Mouse (Mus musculus): ENCODE results near the gene Zfp882. TPM values are rescaled to one million over a fixed set of nuclear protein-coding genes. Genes with fewer than 3 reads are reported as not detected.

Gene Zfp882
- polyA plus RNA-seq, 1 experiment from 2014 or later = 13.0 TPM

GRCm38 (mm10) chr8:71960483-71960882, 52.1 kb downstream of the Zfp882 start:
- Histone ChIP-seq H3K9ac (no peak overlapping the region), H3K9me3 (replicated peaks) (no peaks in the 10 kb centered on the region), H3K36me3 (peaks cover 20% of the 10 kb centered on the region), H3K27ac (no peak overlapping the region), H3K4me1 (no peaks in the 10 kb centered on the region), H3K27me3 (no peaks in the 10 kb centered on the region), H3K4me2 (replicated peaks) (no peak overlapping the region), H3K4me3 (no peak overlapping the region)
- no peak for ATAC-seq (ENCODE audit: low FRiP score)

- H3K9me3 ChIP-seq (replicated peaks) = 0 out of 2 replicates have a peak, but pooled peaks cover under 1% of the 10 kb centered on the region
- peaks cover 33% of the 10 kb centered on the region for H3K36me3 ChIP-seq
- H3K27me3 ChIP-seq = no peaks in the 10 kb centered on the region
- WGBS = 92% methylated on average over 5 of the region's 5 CpGs
- H3K4me2 ChIP-seq (replicated peaks) = no peak overlapping the region
- H3K4me3 ChIP-seq = no peak overlapping the region
- no peak overlapping the region for H3K27ac ChIP-seq
- no peaks in the 10 kb centered on the region for H3K4me1 ChIP-seq
- no peak for ATAC-seq (ENCODE audit: low FRiP score)
- no peak overlapping the region for H3K9ac ChIP-seq
These were observed 53.4 kb downstream of the Zfp882 start for GRCm38 (mm10) chr8:71961796-71962195.

GRCm38 (mm10) chr8:71964051-71964450, 55.6 kb downstream of the Zfp882 start:
- 93% methylated on average over 3 of the region's 3 CpGs for WGBS
- Histone ChIP-seq H3K4me3 (no peak overlapping the region), H3K4me2 (replicated peaks) (no peak overlapping the region), H3K36me3 (peaks cover 55% of the 10 kb centered on the region), H3K9ac (no peak overlapping the region), H3K9me3 (replicated peaks) (0 out of 2 replicates have a peak, but pooled peaks cover 5% of the 10 kb centered on the region), H3K4me1 (no peaks in the 10 kb centered on the region), H3K27me3 (no peaks in the 10 kb centered on the region), H3K27ac (no peak overlapping the region)
- ATAC-seq (ENCODE audit: low FRiP score) = no peak

- Histone ChIP-seq H3K9ac (no peak overlapping the region), H3K36me3 (peaks cover 60% of the 10 kb centered on the region), H3K4me2 (replicated peaks) (no peak overlapping the region), H3K9me3 (replicated peaks) (0 out of 2 replicates have a peak, but pooled peaks cover 5% of the 10 kb centered on the region), H3K27ac (no peak overlapping the region), H3K4me3 (no peak overlapping the region), H3K4me1 (no peaks in the 10 kb centered on the region), H3K27me3 (no peaks in the 10 kb centered on the region)
- ATAC-seq (ENCODE audit: low FRiP score) = no peak
- 97% methylated on average over 2 of the region's 2 CpGs for WGBS
These were observed 56.8 kb downstream of the Zfp882 start for GRCm38 (mm10) chr8:71965166-71965565.

Other genes with a start within 250 kb of the Zfp882 start
- 13.9 and 16.1 TPM in 2 replicates for gene Unc13a, start 236.9 kb upstream of the Zfp882 start, polyA plus RNA-seq (2016; fragmentation: Nextera tagmentation; extraction: Ambion mirVana)
- gene Jak3, start 232.3 kb upstream of the Zfp882 start, polyA plus RNA-seq (2016; fragmentation: Nextera tagmentation; extraction: Ambion mirVana) = 3.7 and 3.8 TPM in 2 replicates
- 0.69 TPM in 1 of 2 replicates, not detected in the other for gene Insl3, start 219.4 kb upstream of the Zfp882 start, polyA plus RNA-seq (2016; fragmentation: Nextera tagmentation; extraction: Ambion mirVana)
- gene B3gnt3, start 206.8 kb upstream of the Zfp882 start, polyA plus RNA-seq (2016; fragmentation: Nextera tagmentation; extraction: Ambion mirVana) = 0.59 and 0.86 TPM in 2 replicates
- gene Fcho1, start 182.9 kb upstream of the Zfp882 start, polyA plus RNA-seq (2016; fragmentation: Nextera tagmentation; extraction: Ambion mirVana) = 38.4 and 39.4 TPM in 2 replicates
- gene Zfp709, start 26.6 kb upstream of the Zfp882 start, polyA plus RNA-seq (2016; fragmentation: Nextera tagmentation; extraction: Ambion mirVana) = 7.2 and 8.0 TPM in 2 replicates
- 35.5 and 36.3 TPM in 2 replicates for gene Zfp617, start within 50 bp of the Zfp882 start, polyA plus RNA-seq (2016; fragmentation: Nextera tagmentation; extraction: Ambion mirVana)
- 17.5 and 17.8 TPM in 2 replicates for gene Zfp961, start 42.4 kb downstream of the Zfp882 start, polyA plus RNA-seq (2016; fragmentation: Nextera tagmentation; extraction: Ambion mirVana)
- 0.27 and 0.94 TPM in 2 replicates for gene Cyp4f18, start 101.0 kb downstream of the Zfp882 start, polyA plus RNA-seq (2016; fragmentation: Nextera tagmentation; extraction: Ambion mirVana)
- not detected in 2 replicates for gene Olfr372, start 132.6 kb downstream of the Zfp882 start, polyA plus RNA-seq (2016; fragmentation: Nextera tagmentation; extraction: Ambion mirVana)
- not detected in 2 replicates for gene Olfr373, start 174.6 kb downstream of the Zfp882 start, polyA plus RNA-seq (2016; fragmentation: Nextera tagmentation; extraction: Ambion mirVana)
- not detected in 2 replicates for gene Olfr374, start 198.4 kb downstream of the Zfp882 start, polyA plus RNA-seq (2016; fragmentation: Nextera tagmentation; extraction: Ambion mirVana)
- gene Tpm4, start 226.4 kb downstream of the Zfp882 start, polyA plus RNA-seq (2016; fragmentation: Nextera tagmentation; extraction: Ambion mirVana) = 420 and 456 TPM in 2 replicates